Comparison of ENCODE assay signal across 26 mouse cellular contexts in genomic region chr10:57747127-57747526, GRCm38 (mm10). TPM values are rescaled to one million over a fixed set of nuclear protein-coding genes. Genes with fewer than 3 reads are reported as not detected.
DNase-seq lines count a peak whose midpoint lies in the region; ATAC-seq and TF ChIP-seq lines count a peak whose summit lies in the region.
"Had no signal": no experiment of that assay in that cellular context is flagged by ENCODE, and none has a peak within 500 bp of the region (broad histone marks: within the 10 kb centered on the region; RNA-seq: fewer than 3 reads in every experiment).

No protein-coding gene starts in this region.

- H3K4me2 ChIP-seq in liver, postnatal 0 days (ENCODE audit: low read depth, low read length), result no peak overlapping the region
- H3K4me2 ChIP-seq: embryonic facial prominence, embryonic 15.5 days; heart, embryonic 11.5 days; heart, embryonic 15.5 days; hindbrain, embryonic 14.5 days had no signal

- no peaks in the 10 kb centered on the region for H3K27me3 ChIP-seq in liver, postnatal 0 days (ENCODE audit: insufficient read depth, low read length)
- H3K27me3 ChIP-seq: CH12.LX; embryonic facial prominence, embryonic 15.5 days; heart, embryonic 15.5 days had no signal

- no peak for TF ChIP-seq EP300 in liver, postnatal 0 days (IDR thresholded peaks at IDR 0.05; ENCODE audit: low read depth)

- no peak overlapping the region for H3K9ac ChIP-seq in liver, postnatal 0 days (replicated peaks)
- H3K9ac ChIP-seq: embryonic facial prominence, embryonic 15.5 days; heart, embryonic 15.5 days; hindbrain, embryonic 14.5 days had no signal

- no peaks in the 10 kb centered on the region for H3K4me1 ChIP-seq in liver, postnatal 0 days (ENCODE audit: insufficient read depth)
- H3K4me1 ChIP-seq: embryonic facial prominence, embryonic 15.5 days had no signal

- no peaks in the 10 kb centered on the region for H3K36me3 ChIP-seq in liver, postnatal 0 days (replicated peaks; ENCODE audit: insufficient read depth, low read length)
- H3K36me3 ChIP-seq: embryonic facial prominence, embryonic 15.5 days; forebrain, embryonic 10.5 days; heart, embryonic 15.5 days had no signal

- H3K4me3 ChIP-seq in liver, postnatal 0 days (ENCODE audit: low read depth, low read length), result no peak overlapping the region
- H3K4me3 ChIP-seq: embryonic facial prominence, embryonic 15.5 days; erythroblast, embryonic 14.5 days; forebrain, embryonic 10.5 days; heart, adult 2 months; heart, embryonic 15.5 days had no signal

- H3K27ac ChIP-seq in liver, postnatal 0 days (ENCODE audit: low read depth), result no peak overlapping the region
- H3K27ac ChIP-seq: embryonic facial prominence, embryonic 15.5 days; heart, adult 2 months; heart, embryonic 15.5 days; hindbrain, embryonic 14.5 days had no signal

- peak; percentile 64 for ATAC-seq in liver, postnatal 0 days
- ATAC-seq in activated CD4-positive, CD25-positive, alpha-beta regulatory T cell, adult 4 months, result peak; percentile 42
- 0 out of 2 replicates have a peak, but pooled peaks have one; percentile 10 for ATAC-seq in monocyte, adult 5-6 weeks (replicated peaks; ENCODE audit: insufficient number of reproducible peaks, low FRiP score, low TSS enrichment, poor library complexity, severe bottlenecking)
- ATAC-seq: forebrain, embryonic 14.5 days; Patski had no signal

- no peak for TF ChIP-seq CTCF in liver, postnatal 0 days (IDR thresholded peaks at IDR 0.05; ENCODE audit: low read depth)

- no peak for DNase-seq in liver, postnatal 0 days
- DNase-seq in liver, result no peak
- peak; percentile 3 to 6 for DNase-seq in urinary bladder, postnatal 36 days (ENCODE audit: low spot score in 2 of 2)
- no peak for DNase-seq in urinary bladder, postnatal 4 days (ENCODE audit: low spot score in 2 of 2)
- DNase-seq in left cerebral cortex, adult 8-10 months (ENCODE audit: low spot score in 2 of 2), result no peak
- DNase-seq in frontal cortex, postnatal 36 days (ENCODE audit: low spot score in 2 of 2), result no peak
- DNase-seq: adrenal gland, adult 2 months; adrenal gland, postnatal 36 days; cerebellum, adult 2 months; cerebellum, postnatal 10 days; embryo, embryonic 11 days; gastrocnemius, postnatal 10 days; heart, adult 2 months; heart, postnatal 14 days had no signal

- no peaks in the 10 kb centered on the region for H3K9me3 ChIP-seq in liver, postnatal 0 days (ENCODE audit: low read length)
- H3K9me3 ChIP-seq: embryonic facial prominence, embryonic 15.5 days; forebrain, embryonic 10.5 days; heart, embryonic 15.5 days had no signal

RNA-seq across cellular contexts. Expression of gene Fabp7, which starts 37.6 kb away (rescaled TPM):
- polyA plus RNA-seq in liver, postnatal 0 days (2015; fragmentation: Nextera tagmentation; extraction: Ambion mirVana), result 7.9 TPM in 2 replicates
- not detected for polyA plus RNA-seq in activated CD4-positive, CD25-positive, alpha-beta regulatory T cell, adult 4 months (2017; shearing (Covaris generic))
- 1.4 TPM in 1 of 3 replicates, not detected in the others for total RNA-seq in monocyte, adult 5-6 weeks (2017)
- 10 to 100 TPM; 42.1 to 58.5 (median 47.4) TPM for total RNA-seq in left cerebral cortex, adult 8-10 months (2022)
- total RNA-seq: CH12.LX; hematopoietic stem cell, adult 5-6 weeks had no signal
- polyA plus RNA-seq: adrenal gland, adult 2 months; erythroblast, embryonic 14.5 days had no signal

RNA-seq across cellular contexts. Expression of gene Smpdl3a, which starts 47.0 kb away (rescaled TPM):
- polyA plus RNA-seq in liver, postnatal 0 days (2015; fragmentation: Nextera tagmentation; extraction: Ambion mirVana), result 40.0 and 40.7 TPM in 2 replicates
- polyA plus RNA-seq in activated CD4-positive, CD25-positive, alpha-beta regulatory T cell, adult 4 months (2017; shearing (Covaris generic)), result 100 to 1,000 TPM; 146 TPM
- total RNA-seq in monocyte, adult 5-6 weeks (2017), result 248 to 540 TPM (median 441 TPM) in 3 replicates
- total RNA-seq in left cerebral cortex, adult 8-10 months (2022), result 10 to 100 TPM; 21.6 to 28.5 (median 25.5) TPM
- total RNA-seq: CH12.LX had no signal

Comparison
In these comparisons a context has a peak if more than half of its experiments do, and no peak if none do; other contexts are left out.
1. DNase-seq: peak in urinary bladder, postnatal 36 days (2 of 2); none in liver, postnatal 0 days (single experiment), liver (single experiment), urinary bladder, postnatal 4 days (0 of 2), left cerebral cortex, adult 8-10 months (0 of 2) and frontal cortex, postnatal 36 days (0 of 2).
2. ATAC-seq: peak in every context shown above with its lines; median percentile 64 in liver, postnatal 0 days; 42 in activated CD4-positive, CD25-positive, alpha-beta regulatory T cell, adult 4 months; 10 in monocyte, adult 5-6 weeks.
3. RNA of gene Fabp7, which starts 37.6 kb away (total RNA-seq): 42.1 to 58.5 TPM in left cerebral cortex, adult 8-10 months; 1.4 TPM in monocyte, adult 5-6 weeks; every median in the first group is over 10 times any median in the second.